ENCODE assay signal across 21 mouse cellular contexts in genomic region chr16:18420571-18420970, GRCm38 (mm10). TPM values are rescaled to one million over a fixed set of nuclear protein-coding genes. Genes with fewer than 3 reads are reported as not detected.
DNase-seq lines count a peak whose midpoint lies in the region; ATAC-seq and TF ChIP-seq lines count a peak whose summit lies in the region.
"Had no signal": no experiment of that assay in that cellular context is flagged by ENCODE, and none has a peak within 500 bp of the region (broad histone marks: within the 10 kb centered on the region; RNA-seq: fewer than 3 reads in every experiment).

No protein-coding gene starts in this region.

- no peak overlapping the region for H3K4me3 ChIP-seq in liver, adult 2 months (ENCODE audit: insufficient read depth, low read depth, low read length)
- no peak overlapping the region for H3K4me3 ChIP-seq in liver, embryonic 11.5 days (ENCODE audit: low read depth, low read length)
- H3K4me3 ChIP-seq in liver, embryonic 14.5 days (ENCODE audit: insufficient read depth in 1 of 2, low read depth in 2 of 2, low read length in 2 of 2), result no peak overlapping the region
- no peak overlapping the region for H3K4me3 ChIP-seq in olfactory bulb, adult 2 months (ENCODE audit: insufficient read depth, low read depth, low read length)
- H3K4me3 ChIP-seq in heart, adult 2 months, result no peak overlapping the region
- H3K4me3 ChIP-seq: embryonic facial prominence, embryonic 10.5 days; forebrain, embryonic 13.5 days; heart, embryonic 15.5 days; hindbrain, embryonic 13.5 days had no signal

- DNase-seq in liver, adult 2 months (ENCODE audit: extremely low read depth, low read depth, low spot score), result no peak
- no peak for DNase-seq in liver
- DNase-seq in liver, embryonic 11.5 days (ENCODE audit: low spot score), result no peak
- no peak for DNase-seq in liver, embryonic 14.5 days (ENCODE audit: low read depth in 3 of 3, low spot score in 3 of 3)
- DNase-seq in right cerebral cortex, postnatal 14 days, result no peak
- DNase-seq in heart, adult 2 months, result no peak
- DNase-seq: adrenal gland, adult 8-10 months; cerebellum, adult 11 months; cerebellum, adult 8-10 months; cerebellum, postnatal 25 days; forebrain, postnatal 0 days; gastrocnemius, postnatal 14 days; heart, postnatal 14 days had no signal

- 55% methylated on average over 3 of the region's 3 CpGs for WGBS in liver, adult 2 months
- WGBS in liver, embryonic 11.5 days, result 76% methylated on average over 3 of the region's 3 CpGs
- 69% methylated on average over 3 of the region's 3 CpGs for WGBS in liver, embryonic 14.5 days (ENCODE audit: insufficient replicate concordance)
- 66% methylated on average over 3 of the region's 3 CpGs for WGBS in olfactory bulb, adult 2 months
- 78% methylated on average over 3 of the region's 3 CpGs for WGBS in heart, adult 2 months

- no peak for TF ChIP-seq EP300 in liver, embryonic 14.5 days (IDR thresholded peaks at IDR 0.05; ENCODE audit: low read depth)
- no peak for TF ChIP-seq EP300 in heart, adult 2 months (IDR thresholded peaks at IDR 0.05; ENCODE audit: insufficient read depth, low read depth, low read length)

- peaks cover 20% of the 10 kb centered on the region for H3K36me3 ChIP-seq in liver, adult 2 months (ENCODE audit: control insufficient read depth, insufficient read depth, low read length)
- H3K36me3 ChIP-seq in liver, embryonic 11.5 days (ENCODE audit: control insufficient read depth, insufficient read depth, low read length), result peaks cover 16% of the 10 kb centered on the region; the same call in 1 of the 2 replicates
- peaks cover 54% of the 10 kb centered on the region for H3K36me3 ChIP-seq in liver, embryonic 14.5 days (replicated peaks; ENCODE audit: control insufficient read depth, insufficient read depth, low read depth)
- H3K36me3 ChIP-seq in heart, adult 2 months (ENCODE audit: control insufficient read depth, insufficient read depth, low read length), result peaks cover 20% of the 10 kb centered on the region

- no peak for ATAC-seq in liver, embryonic 11.5 days (replicated peaks; ENCODE audit: low FRiP score)
- no peak for ATAC-seq in liver, embryonic 14.5 days (ENCODE audit: insufficient read depth)
- ATAC-seq: forebrain, embryonic 13.5 days; forebrain, postnatal 0 days; hindbrain, postnatal 0 days; Patski had no signal

- H3K79me2 ChIP-seq in liver, adult 2 months (ENCODE audit: control insufficient read depth, insufficient read depth, low read length), result peaks cover 16% of the 10 kb centered on the region; the same call in 1 of the 2 replicates
- H3K79me2 ChIP-seq in heart, adult 2 months (replicated peaks; ENCODE audit: control insufficient read depth, insufficient read depth, low read length), result no peaks in the 10 kb centered on the region

- H3K27ac ChIP-seq in liver, adult 2 months (replicated peaks; ENCODE audit: insufficient read depth, low read depth, low read length), result peak overlapping the region; percentile 35
- peak overlapping the region; percentile 88 for H3K27ac ChIP-seq in liver, embryonic 11.5 days (ENCODE audit: low read depth, low read length)
- H3K27ac ChIP-seq in liver, embryonic 14.5 days, result peak overlapping the region; percentile 39; the same call in 1 of the 2 replicates
- 0 out of 2 replicates have a peak overlapping the region, but pooled peaks have one; percentile 10 for H3K27ac ChIP-seq in olfactory bulb, adult 2 months (ENCODE audit: insufficient read depth, low read depth, low read length)
- H3K27ac ChIP-seq in heart, adult 2 months, result no peak overlapping the region
- H3K27ac ChIP-seq: embryonic facial prominence, embryonic 10.5 days; forebrain, embryonic 13.5 days; heart, embryonic 15.5 days; hindbrain, embryonic 13.5 days; hindbrain, postnatal 0 days had no signal

- H3K9ac ChIP-seq in liver, adult 2 months (ENCODE audit: low read depth, low read length), result 0 out of 2 replicates have a peak overlapping the region, but pooled peaks have one; percentile 9
- no peak overlapping the region for H3K9ac ChIP-seq in liver, embryonic 11.5 days (ENCODE audit: low read depth, low read length)
- peak overlapping the region; percentile 49 for H3K9ac ChIP-seq in liver, embryonic 14.5 days (replicated peaks)
- H3K9ac ChIP-seq in heart, adult 2 months (ENCODE audit: low read depth, low read length), result no peak overlapping the region
- H3K9ac ChIP-seq: forebrain, embryonic 13.5 days; forebrain, postnatal 0 days; heart, embryonic 15.5 days; hindbrain, embryonic 13.5 days had no signal

- no peaks in the 10 kb centered on the region for H3K27me3 ChIP-seq in liver, adult 2 months (ENCODE audit: control insufficient read depth, insufficient read depth, low read length)
- no peaks in the 10 kb centered on the region for H3K27me3 ChIP-seq in liver, embryonic 11.5 days (replicated peaks; ENCODE audit: control insufficient read depth, insufficient read depth, low read length)
- H3K27me3 ChIP-seq in liver, embryonic 14.5 days (ENCODE audit: control insufficient read depth, insufficient read depth, low read length), result no peaks in the 10 kb centered on the region
- no peaks in the 10 kb centered on the region for H3K27me3 ChIP-seq in heart, adult 2 months (ENCODE audit: control insufficient read depth, insufficient read depth, low read length)
- H3K27me3 ChIP-seq: CH12.LX; forebrain, embryonic 13.5 days; heart, embryonic 15.5 days; hindbrain, embryonic 13.5 days; Patski had no signal

- intact Hi-C loops in heart, adult 2 months (cut with DNase I), result no loop called here

- no peak for TF ChIP-seq POLR2A in liver, adult 2 months (IDR thresholded peaks at IDR 0.05; ENCODE audit: extremely low read depth, insufficient read depth, low read length)
- TF ChIP-seq POLR2A in olfactory bulb, adult 2 months (IDR thresholded peaks at IDR 0.05; ENCODE audit: insufficient read depth, low read depth, low read length), result no peak
- TF ChIP-seq POLR2A in heart, adult 2 months (IDR thresholded peaks at IDR 0.05; ENCODE audit: insufficient read depth, low read depth, low read length), result no peak

- H3K4me2 ChIP-seq in liver, embryonic 11.5 days, result peak overlapping the region; percentile 15
- peak overlapping the region; percentile 58 for H3K4me2 ChIP-seq in liver, embryonic 14.5 days (ENCODE audit: low read depth)
- H3K4me2 ChIP-seq: forebrain, embryonic 13.5 days; heart, embryonic 15.5 days; hindbrain, embryonic 13.5 days had no signal

- no peaks in the 10 kb centered on the region for H3K9me3 ChIP-seq in liver, embryonic 11.5 days (ENCODE audit: control insufficient read depth, low read length)
- H3K9me3 ChIP-seq in liver, embryonic 14.5 days (ENCODE audit: control insufficient read depth, low read length), result no peaks in the 10 kb centered on the region
- H3K9me3 ChIP-seq: embryonic facial prominence, embryonic 10.5 days; forebrain, embryonic 13.5 days; heart, embryonic 15.5 days; hindbrain, embryonic 13.5 days had no signal

- TF ChIP-seq CTCF in liver, adult 2 months (IDR thresholded peaks at IDR 0.05; ENCODE audit: low read depth, low read length), result no peak
- TF ChIP-seq CTCF in liver, embryonic 14.5 days (IDR thresholded peaks at IDR 0.05; ENCODE audit: low read depth), result no peak
- no peak for TF ChIP-seq CTCF in olfactory bulb, adult 2 months (IDR thresholded peaks at IDR 0.05; ENCODE audit: insufficient read depth, low read depth, low read length)
- no peak for TF ChIP-seq CTCF in heart, adult 2 months (IDR thresholded peaks at IDR 0.05)

- H3K4me1 ChIP-seq in liver, adult 2 months (ENCODE audit: control insufficient read depth, insufficient read depth, low read length), result peaks cover 49% of the 10 kb centered on the region
- H3K4me1 ChIP-seq in liver, embryonic 11.5 days (replicated peaks; ENCODE audit: control insufficient read depth, insufficient read depth, low read length), result peaks cover 28% of the 10 kb centered on the region
- peaks cover 34 to 44% of the 10 kb centered on the region in 2 experiments for H3K4me1 ChIP-seq in liver, embryonic 14.5 days (replicated peaks; ENCODE audit: control insufficient read depth in 2 of 2, insufficient read depth in 2 of 2, low read length in 1 of 2)
- peaks cover 25% of the 10 kb centered on the region for H3K4me1 ChIP-seq in olfactory bulb, adult 2 months (ENCODE audit: control insufficient read depth, insufficient read depth, low read length)
- peaks cover 18% of the 10 kb centered on the region for H3K4me1 ChIP-seq in heart, adult 2 months (ENCODE audit: control insufficient read depth, insufficient read depth, low read length)

RNA-seq across cellular contexts. Expression of gene Txnrd2, which starts 5.6 kb away (rescaled TPM):
- total RNA-seq in liver, adult 2 months (2014; rRNA removed), result 23.9 and 30.9 TPM in 2 replicates
- 39.1 and 46.6 TPM in 2 replicates for polyA plus RNA-seq in liver, adult 2 months (2012; rRNA removed)
- 83.7 and 91.8 TPM in 2 replicates for polyA plus RNA-seq in liver, embryonic 11.5 days (2014; fragmentation: Nextera tagmentation; extraction: Ambion mirVana)
- polyA plus RNA-seq in liver, embryonic 14.5 days (2012; rRNA removed), result 79.9 and 113 TPM in 2 replicates
- 110 and 112 TPM in 2 replicates for polyA plus RNA-seq in liver, embryonic 14.5 days (2014; fragmentation: Nextera tagmentation; extraction: Ambion mirVana)
- not detected in 2 replicates for polyA plus RNA-seq in olfactory bulb, adult 2 months (2012; ENCODE audit: insufficient read depth, insufficient read length, low replicate concordance, missing spikeins)
- total RNA-seq in heart, adult 2 months (2021), result 10 to 100 TPM; 37.6 to 39.7 TPM
- polyA plus RNA-seq in heart, adult 2 months (2012; rRNA removed), result 35.1 and 36.1 TPM in 2 replicates

RNA-seq across cellular contexts. Expression of gene Comt, which starts 6.1 kb away (rescaled TPM):
- 474 and 538 TPM in 2 replicates for total RNA-seq in liver, adult 2 months (2014; rRNA removed)
- 779 and 1,223 TPM in 2 replicates for polyA plus RNA-seq in liver, adult 2 months (2012; rRNA removed)
- 140 and 141 TPM in 2 replicates for polyA plus RNA-seq in liver, embryonic 11.5 days (2014; fragmentation: Nextera tagmentation; extraction: Ambion mirVana)
- polyA plus RNA-seq in liver, embryonic 14.5 days (2012; rRNA removed), result 73.8 and 84.7 TPM in 2 replicates
- 69.8 and 80.4 TPM in 2 replicates for polyA plus RNA-seq in liver, embryonic 14.5 days (2014; fragmentation: Nextera tagmentation; extraction: Ambion mirVana)
- not detected in 2 replicates for polyA plus RNA-seq in olfactory bulb, adult 2 months (2012; ENCODE audit: insufficient read depth, insufficient read length, low replicate concordance, missing spikeins)
- 100 to 1,000 TPM; 139 to 150 TPM for total RNA-seq in heart, adult 2 months (2021)
- polyA plus RNA-seq in heart, adult 2 months (2012; rRNA removed), result 208 and 236 TPM in 2 replicates

Comparison
In these comparisons a context has a peak if more than half of its experiments do, and no peak if none do; other contexts are left out.
1. H3K9ac ChIP-seq: peak in liver, adult 2 months (single experiment) and liver, embryonic 14.5 days (single experiment); none in liver, embryonic 11.5 days (single experiment) and heart, adult 2 months (single experiment).